Mouse (Mus musculus) lung, postnatal 25 days (tissue): ENCODE results near the gene Ppp1r12b.

ENCODE experiments used
- DNase-seq: peaks from one replicate; pipeline ENCODE4 v3.0.0; 2022; ENCODE audit warnings: low spot score

Gene Ppp1r12b

GRCm38 (mm10) chr1:134940863-134941262, 14.9 kb downstream of the Ppp1r12b start:
- DNase-seq: no peak

- no peak for DNase-seq
Measured at GRCm38 (mm10) chr1:134938233-134938632, 17.5 kb downstream of the Ppp1r12b start.

GRCm38 (mm10) chr1:134936335-134936734, 19.4 kb downstream of the Ppp1r12b start:
- DNase-seq: peak; percentile 12

GRCm38 (mm10) chr1:134932431-134932830, 23.3 kb downstream of the Ppp1r12b start:
- DNase-seq: no peak

- no peak for DNase-seq
Measured at GRCm38 (mm10) chr1:134919010-134919409, 36.7 kb downstream of the Ppp1r12b start.

- no peak for DNase-seq
Measured at GRCm38 (mm10) chr1:134915421-134915820, 40.3 kb downstream of the Ppp1r12b start.

GRCm38 (mm10) chr1:134913535-134913934, 42.2 kb downstream of the Ppp1r12b start:
- DNase-seq: peak; percentile 32

GRCm38 (mm10) chr1:134911892-134912291, 43.9 kb downstream of the Ppp1r12b start:
- DNase-seq: no peak

GRCm38 (mm10) chr1:134910037-134910436, 45.7 kb downstream of the Ppp1r12b start:
- DNase-seq: no peak

GRCm38 (mm10) chr1:134909442-134909841, 46.3 kb downstream of the Ppp1r12b start:
- no peak for DNase-seq

GRCm38 (mm10) chr1:134902051-134902619, 53.6 kb downstream of the Ppp1r12b start:
- no peak for DNase-seq

GRCm38 (mm10) chr1:134896008-134896407, 59.7 kb downstream of the Ppp1r12b start:
- DNase-seq: no peak

- DNase-seq: no peak
Measured at GRCm38 (mm10) chr1:134894803-134895202, 60.9 kb downstream of the Ppp1r12b start.

- no peak for DNase-seq
Measured at GRCm38 (mm10) chr1:134891916-134892315, 63.8 kb downstream of the Ppp1r12b start.

GRCm38 (mm10) chr1:134889629-134890028, 66.1 kb downstream of the Ppp1r12b start:
- no peak for DNase-seq

GRCm38 (mm10) chr1:134875800-134876199, 79.9 kb downstream of the Ppp1r12b start:
- no peak for DNase-seq

GRCm38 (mm10) chr1:134872678-134873077, 83.1 kb downstream of the Ppp1r12b start:
- no peak for DNase-seq

- no peak for DNase-seq
Measured at GRCm38 (mm10) chr1:134866426-134866825, 89.3 kb downstream of the Ppp1r12b start.

- no peak for DNase-seq
Measured at GRCm38 (mm10) chr1:134865552-134865951, 90.2 kb downstream of the Ppp1r12b start.

- no peak for DNase-seq
Measured at GRCm38 (mm10) chr1:134860538-134860937, 95.2 kb downstream of the Ppp1r12b start.

GRCm38 (mm10) chr1:134858344-134859053, 97.2 kb downstream of the Ppp1r12b start:
- peak; percentile 62 for DNase-seq

- peak; percentile 67 for DNase-seq
Measured at GRCm38 (mm10) chr1:134854325-134854982, 101.3 kb downstream of the Ppp1r12b start.

GRCm38 (mm10) chr1:134852797-134853196, 102.9 kb downstream of the Ppp1r12b start:
- DNase-seq: no peak
